Mouse (Mus musculus) neutrophil, adult 65 days (primary cell): Measurements from ENCODE around the gene Ankrd1. TPM values are rescaled to one million over a fixed set of nuclear protein-coding genes. Genes with fewer than 3 reads are reported as not detected.

Experiments
- total RNA-seq: library from RNA; stranded (reverse); gene quantifications from 2 replicates; pipeline ENCODE4 v1.2.4, GENCODE M21; 2023

Ankrd1 gene
- not detected in 2 replicates for total RNA-seq

DNA sequence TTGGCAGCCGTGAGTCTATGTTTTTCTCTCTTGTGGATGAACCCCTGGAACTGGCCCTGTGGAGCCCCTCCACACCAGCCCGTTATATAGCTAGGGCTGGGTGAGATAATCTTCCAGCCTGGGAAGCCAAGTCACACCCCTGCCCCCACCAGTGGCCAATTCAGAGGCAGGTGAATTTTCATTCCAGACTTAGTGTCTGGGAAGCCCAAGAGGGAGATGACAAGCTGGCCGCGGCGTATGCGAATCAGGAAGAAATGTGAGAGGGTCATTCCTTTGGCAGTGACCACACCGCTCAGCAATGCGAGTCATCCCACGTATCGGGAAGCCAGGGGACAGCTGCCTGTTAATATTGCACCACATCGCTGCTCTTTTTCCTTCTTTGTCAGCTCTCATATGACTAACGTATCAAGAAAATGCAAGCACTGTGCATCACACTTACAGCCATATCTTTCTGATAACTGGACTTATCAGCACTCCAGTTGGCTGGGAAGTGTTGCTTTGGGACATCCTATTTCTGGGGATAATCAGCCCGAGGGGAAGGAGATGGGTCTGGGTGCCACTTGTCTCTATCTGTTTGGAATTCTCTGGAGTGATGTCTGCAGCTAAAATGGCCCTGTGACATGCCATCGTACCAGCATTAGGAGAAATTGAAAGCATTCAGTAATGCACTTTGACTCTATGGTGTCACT is at the start of gene Ankrd1:
Ankrd1 (minus strand) TSS at position 317 of the 689 bp plus-strand sequence.

DNA sequence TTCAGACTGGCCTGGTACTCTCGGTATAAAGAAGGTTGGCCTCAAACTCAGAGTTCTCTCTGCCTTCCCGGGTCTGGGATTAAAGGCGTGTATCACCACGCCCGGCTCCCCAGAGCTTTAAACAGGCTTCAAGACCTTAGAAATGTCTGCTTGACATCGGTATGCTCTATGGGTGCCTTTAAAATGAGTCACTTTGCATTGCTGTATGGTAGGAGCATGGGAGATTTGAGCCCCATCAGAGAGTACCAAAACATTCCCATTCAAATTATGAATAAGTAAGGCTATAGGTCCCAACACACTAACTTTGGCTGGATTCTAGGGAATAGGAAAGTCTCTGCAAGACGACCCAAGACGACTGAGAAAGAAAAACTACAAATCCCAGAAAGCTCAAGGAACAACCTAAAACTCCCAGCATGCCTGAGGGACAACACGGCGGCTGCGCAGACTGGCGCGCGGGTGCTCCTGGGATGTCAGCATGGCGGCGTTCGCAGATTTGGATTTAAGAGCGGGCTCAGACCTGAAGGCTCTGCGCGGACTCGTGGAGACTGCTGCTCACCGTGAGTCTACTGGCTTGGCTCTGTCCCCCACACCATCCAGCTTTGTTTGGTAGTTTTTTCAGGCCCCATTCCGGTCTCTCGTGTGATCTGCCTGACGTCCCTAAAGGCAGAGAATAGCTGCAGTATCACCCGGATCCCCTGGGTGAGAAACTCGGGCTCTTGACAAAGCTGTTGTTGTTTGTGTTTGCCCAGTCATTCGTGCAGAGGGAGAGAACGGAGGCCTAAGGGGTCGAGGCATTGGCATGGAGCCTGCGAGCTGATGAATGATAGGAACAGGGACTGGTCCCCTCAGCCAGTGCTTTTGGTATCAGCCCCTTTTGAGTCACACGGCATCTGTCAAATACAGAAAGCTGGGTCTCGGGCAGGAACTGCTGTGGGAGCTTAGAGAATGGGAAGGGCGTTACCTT is 36.4 kb downstream of the Ankrd1 start, which contains the start of gene Rpp30:
Rpp30 (plus strand) TSS at position 455 of the 964 bp plus-strand sequence.

Other genes with a start within 250 kb of the Ankrd1 start
- gene Htr7, start 62.6 kb downstream of the Ankrd1 start, total RNA-seq, result not detected in 2 replicates
- 11.3 and 19.5 TPM in 2 replicates for gene Rpp30, start 36.4 kb downstream of the Ankrd1 start, total RNA-seq
- 33.5 and 38.7 TPM in 2 replicates for gene Pcgf5, start 228.2 kb upstream of the Ankrd1 start, total RNA-seq